In the genomic region with DNA sequence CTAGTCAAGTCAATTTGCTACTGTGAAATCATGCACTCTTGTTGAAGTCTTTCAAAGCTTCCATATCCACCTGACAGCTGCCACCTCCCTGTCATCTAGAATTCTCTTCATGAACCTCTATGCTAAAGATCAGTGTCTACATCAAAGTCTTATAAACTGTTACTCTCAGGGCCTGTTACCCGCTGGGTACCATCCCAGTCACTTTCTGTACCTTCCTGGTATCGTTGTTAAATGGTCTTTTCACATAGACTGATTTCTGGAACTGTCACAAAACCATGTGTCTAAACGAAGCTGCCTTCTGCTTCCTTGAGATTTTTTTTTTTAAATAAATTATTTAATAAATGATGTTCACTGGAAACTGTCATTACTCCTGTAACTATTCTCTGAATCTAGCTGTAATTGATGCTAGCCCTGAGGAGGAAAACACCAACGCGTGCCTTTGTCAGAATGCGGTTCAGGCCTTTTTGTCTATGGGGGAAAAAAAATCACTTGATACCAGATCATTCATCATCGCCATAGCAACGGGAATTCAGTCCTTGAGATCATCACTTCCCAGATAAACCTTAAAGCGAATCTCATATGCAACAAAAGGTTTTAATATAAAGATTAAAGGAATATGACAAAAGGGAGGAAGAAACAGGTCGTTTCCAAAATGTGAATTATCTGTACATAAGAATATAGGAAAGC, we compare ENCODE assay signal across 29 mouse cellular contexts.
A peak's percentile ranks its signal among the peaks of the same experiment; 100 is the strongest.
DNase-seq lines count a peak whose midpoint lies in the region; ATAC-seq and TF ChIP-seq lines count a peak whose summit lies in the region.
"Had no signal": no experiment of that assay in that cellular context is flagged by ENCODE, and none has a peak within 500 bp of the region (broad histone marks: within the 10 kb centered on the region; RNA-seq: fewer than 3 reads in every experiment).

No protein-coding gene starts in this region.

- H3K27ac ChIP-seq in hindbrain, embryonic 16.5 days (ENCODE audit: low read depth, low read length) = no peak overlapping the region
- no peak overlapping the region for H3K27ac ChIP-seq in hindbrain, embryonic 12.5 days
- peak overlapping the region; percentile 15 for H3K27ac ChIP-seq in forebrain, embryonic 16.5 days (ENCODE audit: low read length)
- no peak overlapping the region for H3K27ac ChIP-seq in midbrain, postnatal 0 days (ENCODE audit: low read depth, low read length)
- H3K27ac ChIP-seq: heart, embryonic 10.5 days; heart, embryonic 15.5 days; liver, embryonic 14.5 days; midbrain, embryonic 12.5 days; neural tube, embryonic 12.5 days had no signal

- TF ChIP-seq CTCF in midbrain, postnatal 0 days (IDR thresholded peaks at IDR 0.05) = no peak

- no peaks in the 10 kb centered on the region for H3K9me3 ChIP-seq in hindbrain, embryonic 16.5 days (ENCODE audit: control insufficient read depth, low read length)
- H3K9me3 ChIP-seq in hindbrain, embryonic 12.5 days (replicated peaks) = no peaks in the 10 kb centered on the region
- no peaks in the 10 kb centered on the region for H3K9me3 ChIP-seq in forebrain, embryonic 16.5 days (ENCODE audit: control insufficient read depth, low read length)
- no peaks in the 10 kb centered on the region for H3K9me3 ChIP-seq in midbrain, postnatal 0 days (ENCODE audit: low read length)
- H3K9me3 ChIP-seq: heart, embryonic 10.5 days; heart, embryonic 15.5 days; midbrain, embryonic 12.5 days; neural tube, embryonic 12.5 days had no signal

- ATAC-seq in hindbrain, embryonic 16.5 days = peak; percentile 40; the same call in 1 of the 2 replicates
- no peak for ATAC-seq in hindbrain, embryonic 12.5 days (ENCODE audit: low FRiP score)
- peak; percentile 49 for ATAC-seq in forebrain, embryonic 16.5 days
- ATAC-seq in midbrain, postnatal 0 days (ENCODE audit: low FRiP score) = peak; percentile 16; the same call in 1 of the 2 replicates
- ATAC-seq: intestine, embryonic 16.5 days had no signal

- no peaks in the 10 kb centered on the region for H3K4me1 ChIP-seq in hindbrain, embryonic 16.5 days (ENCODE audit: control insufficient read depth, insufficient read depth, low read depth, low read length)
- no peaks in the 10 kb centered on the region for H3K4me1 ChIP-seq in hindbrain, embryonic 12.5 days
- H3K4me1 ChIP-seq in forebrain, embryonic 16.5 days (replicated peaks; ENCODE audit: control insufficient read depth, insufficient read depth, low read length) = peaks cover 2% of the 10 kb centered on the region; the same call in 1 of the 2 replicates
- H3K4me1 ChIP-seq in midbrain, postnatal 0 days (ENCODE audit: insufficient read depth, low read length) = no peaks in the 10 kb centered on the region
- H3K4me1 ChIP-seq: heart, embryonic 10.5 days; heart, embryonic 15.5 days; midbrain, embryonic 12.5 days; neural tube, embryonic 12.5 days had no signal

- H3K36me3 ChIP-seq in hindbrain, embryonic 16.5 days (ENCODE audit: control insufficient read depth, insufficient read depth, low read length) = no peaks in the 10 kb centered on the region
- 0 out of 2 replicates have a peak, but pooled peaks cover 2% of the 10 kb centered on the region for H3K36me3 ChIP-seq in hindbrain, embryonic 12.5 days
- no peaks in the 10 kb centered on the region for H3K36me3 ChIP-seq in forebrain, embryonic 16.5 days (ENCODE audit: control insufficient read depth, insufficient read depth)
- no peaks in the 10 kb centered on the region for H3K36me3 ChIP-seq in midbrain, postnatal 0 days (ENCODE audit: insufficient read depth, low read length)
- H3K36me3 ChIP-seq: midbrain, embryonic 12.5 days; neural tube, embryonic 12.5 days had no signal

- H3K9ac ChIP-seq in hindbrain, embryonic 16.5 days (ENCODE audit: low read depth, low read length) = no peak overlapping the region
- H3K9ac ChIP-seq in hindbrain, embryonic 12.5 days = no peak overlapping the region
- H3K9ac ChIP-seq in forebrain, embryonic 16.5 days (replicated peaks; ENCODE audit: low read depth, low read length) = no peak overlapping the region
- no peak overlapping the region for H3K9ac ChIP-seq in midbrain, postnatal 0 days (replicated peaks; ENCODE audit: low read length, poor library complexity, severe bottlenecking)
- H3K9ac ChIP-seq: heart, embryonic 15.5 days; liver, embryonic 14.5 days; midbrain, embryonic 12.5 days; neural tube, embryonic 12.5 days had no signal

- H3K4me2 ChIP-seq in hindbrain, embryonic 16.5 days (ENCODE audit: low read length) = no peak overlapping the region
- no peak overlapping the region for H3K4me2 ChIP-seq in hindbrain, embryonic 12.5 days (replicated peaks)
- no peak overlapping the region for H3K4me2 ChIP-seq in forebrain, embryonic 16.5 days (ENCODE audit: low read length)
- H3K4me2 ChIP-seq in midbrain, postnatal 0 days (ENCODE audit: low read depth, low read length, poor library complexity, severe bottlenecking) = no peak overlapping the region
- H3K4me2 ChIP-seq: heart, embryonic 15.5 days; midbrain, embryonic 12.5 days; neural tube, embryonic 12.5 days had no signal

- peak; percentile 39 for DNase-seq in brain, embryonic 18.5 days (ENCODE audit: low read depth, low spot score)
- peak; percentile 51 for DNase-seq in midbrain, postnatal 0 days (ENCODE audit: low spot score)
- DNase-seq in urinary bladder, postnatal 36 days (ENCODE audit: low spot score in 2 of 2) = no peak
- no peak for DNase-seq in cerebellum, postnatal 25 days
- DNase-seq: adrenal gland, adult 8-10 months; B cell, adult 2 months; cerebellum, adult 18-20 months; cerebellum, postnatal 10 days; gastrocnemius, postnatal 14 days; kidney, adult 8-10 months; kidney, postnatal 10 days; liver; lung, adult 2 months; lung, postnatal 10 days; right cerebral cortex, adult 18-20 months; spleen, adult 18-20 months; thymus, adult 18-20 months; thymus, postnatal 25 days had no signal

- 48% methylated on average over 10 of the region's 10 CpGs for WGBS in hindbrain, embryonic 16.5 days
- 69% methylated on average over 10 of the region's 10 CpGs for WGBS in hindbrain, embryonic 12.5 days
- 46% methylated on average over 10 of the region's 10 CpGs for WGBS in forebrain, embryonic 16.5 days
- 29% methylated on average over 10 of the region's 10 CpGs for WGBS in midbrain, postnatal 0 days

- H3K4me3 ChIP-seq in hindbrain, embryonic 16.5 days (ENCODE audit: low read length) = no peak overlapping the region
- no peak overlapping the region for H3K4me3 ChIP-seq in hindbrain, embryonic 12.5 days
- no peak overlapping the region for H3K4me3 ChIP-seq in forebrain, embryonic 16.5 days (replicated peaks; ENCODE audit: low read length)
- H3K4me3 ChIP-seq in midbrain, postnatal 0 days (ENCODE audit: low read depth, low read length) = no peak overlapping the region
- H3K4me3 ChIP-seq: erythroblast, embryonic 14.5 days; heart, embryonic 10.5 days; heart, embryonic 15.5 days; midbrain, embryonic 12.5 days; myocyte; neural tube, embryonic 12.5 days had no signal

- H3K27me3 ChIP-seq in hindbrain, embryonic 16.5 days (replicated peaks; ENCODE audit: control insufficient read depth, insufficient read depth, low read length) = no peaks in the 10 kb centered on the region
- H3K27me3 ChIP-seq in hindbrain, embryonic 12.5 days = no peaks in the 10 kb centered on the region
- H3K27me3 ChIP-seq in forebrain, embryonic 16.5 days (replicated peaks; ENCODE audit: control insufficient read depth, insufficient read depth, low read length) = no peaks in the 10 kb centered on the region
- no peaks in the 10 kb centered on the region for H3K27me3 ChIP-seq in midbrain, postnatal 0 days (ENCODE audit: insufficient read depth, low read length)
- H3K27me3 ChIP-seq: heart, embryonic 15.5 days; midbrain, embryonic 12.5 days; neural tube, embryonic 12.5 days had no signal

Comparison
In these comparisons a context has a peak if more than half of its experiments do, and no peak if none do; other contexts are left out.
1. DNase-seq: peak in brain, embryonic 18.5 days (single experiment) and midbrain, postnatal 0 days (single experiment); none in urinary bladder, postnatal 36 days (0 of 2) and cerebellum, postnatal 25 days (0 of 2).